Mouse (Mus musculus) natural killer cell, adult 2 months (primary cell): ENCODE results near the gene Cfap74.
"Not testable (repeated sequence)": the region's sequence is repeated elsewhere in the genome, so short reads cannot be mapped to it uniquely, and the experiment has no call there.

Source experiments
- DNase-seq, 2 experiments: peaks; one replicate each; pipeline ENCODE4 v3.0.0; 2022; ENCODE audit warnings: low spot score in 2 of 2

Cfap74 gene

DNA sequence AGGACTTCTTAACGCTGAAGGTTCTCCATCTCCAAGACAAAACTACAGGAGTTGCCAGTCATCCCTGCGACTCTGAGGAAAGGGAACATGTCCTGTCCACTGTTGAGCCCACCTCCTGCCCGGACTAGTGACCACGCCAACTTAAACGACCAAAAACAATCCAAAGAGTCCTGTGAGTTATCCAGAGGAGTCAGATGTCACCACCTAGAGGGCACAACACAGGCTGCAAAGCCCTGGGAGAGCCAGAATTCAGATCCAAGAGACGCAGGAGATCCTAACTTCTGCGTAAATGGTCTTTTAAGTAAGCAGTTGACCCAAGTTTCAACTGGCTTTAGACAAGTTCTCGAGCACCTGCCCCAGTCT is 314 bp upstream of the Cfap74 start:
- no peak for DNase-seq

DNA sequence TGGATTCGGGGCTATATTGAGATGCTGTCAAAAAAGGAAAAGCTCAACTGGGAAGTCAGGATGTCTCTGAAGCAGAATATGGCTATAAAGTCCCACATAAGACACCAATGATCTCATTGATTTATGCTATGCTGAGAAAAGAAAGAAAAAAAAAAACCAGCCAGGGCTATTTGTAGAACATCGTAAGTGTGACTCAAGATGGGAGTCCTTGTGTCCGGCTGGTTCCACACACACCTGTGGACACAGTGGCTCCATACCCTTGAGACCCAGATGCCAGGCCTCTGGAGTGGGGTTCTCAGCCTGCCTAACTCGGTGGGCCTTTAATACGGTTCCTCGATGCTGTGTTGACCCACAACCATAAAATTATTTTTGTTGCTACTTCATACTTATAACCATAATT is 3.1 kb downstream of the Cfap74 start:
- no peak for DNase-seq

DNA sequence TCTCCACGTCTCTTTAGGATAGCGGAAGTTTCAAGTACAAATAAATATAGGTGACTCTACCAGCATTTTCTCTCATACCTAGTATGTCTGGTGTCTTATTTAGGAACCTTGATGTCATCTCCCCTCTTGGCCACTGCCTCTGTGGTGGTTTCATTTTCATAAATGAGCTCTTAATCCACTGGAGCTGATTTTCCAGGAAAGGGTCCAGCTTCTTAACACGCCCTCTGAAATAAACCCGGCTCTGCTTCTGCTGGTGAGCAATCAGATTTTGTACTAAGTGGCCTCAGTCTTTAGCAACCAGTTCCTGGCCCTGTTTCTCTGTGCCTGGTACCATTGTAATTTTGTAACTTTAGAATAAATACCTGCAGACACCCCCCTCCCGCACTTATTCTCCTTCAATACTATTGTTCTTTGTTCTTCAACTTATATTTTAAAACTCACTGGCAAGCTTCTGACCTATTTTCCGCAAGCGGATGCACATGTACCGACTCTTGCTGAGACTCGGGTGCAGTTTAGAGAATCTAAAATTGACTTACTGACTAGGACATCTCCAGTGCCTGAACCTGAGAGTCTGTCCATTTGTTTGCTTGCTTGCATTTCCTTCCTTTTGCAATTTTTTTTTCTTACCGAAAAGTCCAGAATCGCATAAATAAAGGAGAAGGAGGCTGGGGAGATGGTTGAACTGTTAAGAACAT is 4.8 kb downstream of the Cfap74 start:
- no peak for DNase-seq

DNA sequence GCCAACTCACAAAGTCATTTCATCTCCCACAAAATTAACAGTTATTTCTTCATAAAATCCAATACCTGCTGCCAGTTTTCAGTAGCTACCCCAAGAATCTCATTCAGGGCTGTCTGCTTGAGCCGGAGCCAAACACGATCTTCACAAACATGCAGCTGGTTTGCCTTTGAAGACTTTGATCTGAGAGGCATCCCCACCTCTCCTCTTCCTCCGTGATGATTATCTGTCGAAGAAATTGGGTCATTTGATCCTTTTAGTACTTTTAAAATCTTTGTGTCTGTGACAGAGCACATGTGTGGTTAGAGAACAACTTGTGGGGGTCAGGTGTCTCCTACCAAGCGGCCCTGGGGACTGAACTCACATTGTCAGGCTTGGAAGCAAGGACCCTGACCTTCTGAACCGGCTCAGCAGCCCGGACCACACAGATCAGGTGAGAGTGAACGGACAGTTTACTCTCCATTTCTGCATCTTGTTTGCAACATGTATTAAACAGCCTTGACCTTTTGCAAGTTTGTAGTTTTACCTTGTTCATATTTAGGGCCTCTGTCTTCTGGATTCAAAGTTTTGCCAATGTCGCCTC is 5.8 kb downstream of the Cfap74 start:
- DNase-seq = no peak

DNA sequence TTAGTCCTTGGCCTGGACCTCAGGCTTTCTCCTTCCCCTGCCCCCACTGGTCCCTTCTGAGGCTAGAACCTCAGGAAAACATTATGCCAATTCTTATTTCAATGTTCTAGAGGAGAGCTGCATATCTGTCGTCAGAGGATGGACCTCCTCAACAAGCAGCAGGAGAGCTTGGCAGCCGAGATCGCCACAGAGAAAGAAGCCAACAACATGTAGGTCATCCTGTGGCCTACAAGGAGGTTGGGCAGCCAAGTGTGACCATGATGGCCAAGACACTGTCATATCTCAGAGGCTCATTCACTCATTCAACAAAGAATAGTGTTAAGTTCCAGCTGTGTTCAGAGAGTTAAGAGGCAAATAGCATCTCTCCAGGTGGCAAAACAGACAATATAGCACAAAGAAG is 11.1 kb downstream of the Cfap74 start:
- no peak for DNase-seq

DNA sequence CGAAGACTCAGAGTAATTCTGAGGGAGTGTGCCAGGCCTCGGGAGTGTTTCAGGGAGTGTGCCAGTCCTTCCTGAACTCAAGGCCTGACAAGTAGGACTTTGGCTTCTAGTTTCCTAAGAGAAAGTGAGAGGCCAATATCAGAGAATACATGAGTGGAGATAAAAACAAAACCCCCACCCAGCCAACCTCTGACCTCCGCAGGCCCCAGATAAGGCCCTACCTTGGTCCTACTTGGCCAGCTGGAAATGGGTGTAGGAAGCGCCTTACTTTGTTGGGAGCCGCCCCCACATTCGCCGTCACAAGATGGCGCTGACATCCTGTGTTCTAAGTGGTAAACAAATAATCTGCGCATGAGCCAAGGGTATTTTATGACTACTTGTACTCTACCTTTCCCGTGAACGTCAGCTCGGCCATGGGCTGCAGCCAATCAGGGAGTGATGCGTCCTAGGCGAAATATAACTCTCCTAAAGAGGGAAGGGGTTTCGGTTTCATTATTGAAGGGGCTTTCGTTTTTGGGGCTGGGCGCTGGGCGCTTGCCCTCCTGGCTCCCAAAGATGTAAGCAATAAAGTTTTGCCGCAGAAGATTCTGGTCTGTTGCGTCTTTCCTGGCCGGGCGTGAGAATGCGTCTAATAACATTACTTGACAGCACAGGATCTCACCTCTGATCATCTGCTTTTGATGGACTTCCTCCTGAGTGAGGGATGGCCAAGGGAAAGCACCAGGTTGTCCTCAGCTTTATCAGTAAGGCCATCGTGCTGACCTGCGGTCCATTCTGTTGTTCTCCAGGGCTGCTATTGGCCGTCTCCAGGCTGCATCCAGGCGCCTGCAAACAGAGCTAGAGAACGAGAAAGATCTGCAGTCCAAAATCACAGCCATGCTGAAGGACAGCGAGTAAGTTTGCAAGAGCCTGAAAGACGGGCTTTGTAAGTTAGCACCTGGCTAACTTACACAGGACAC is 12.7 kb downstream of the Cfap74 start:
- not testable (repeated sequence) for DNase-seq

DNA sequence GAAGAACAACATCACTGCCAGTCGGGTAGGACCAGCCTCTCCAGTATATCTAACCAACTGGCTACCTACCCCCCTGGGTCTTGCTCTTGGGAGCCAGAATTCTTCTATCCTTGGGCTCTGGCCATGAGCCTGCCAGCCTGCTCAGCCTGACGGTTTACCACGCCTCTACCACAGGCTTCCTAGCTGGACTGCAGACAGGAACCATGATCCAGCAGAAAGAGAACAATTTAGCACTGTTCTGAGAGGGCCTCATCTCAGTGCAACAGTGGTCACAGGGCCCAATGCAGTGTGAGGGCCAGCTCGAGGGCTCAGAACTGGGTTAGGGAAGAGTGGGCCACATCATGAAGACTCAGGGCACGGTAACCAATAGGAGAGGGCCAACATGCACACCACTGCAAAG is 15.0 kb downstream of the Cfap74 start:
- DNase-seq = no peak

DNA sequence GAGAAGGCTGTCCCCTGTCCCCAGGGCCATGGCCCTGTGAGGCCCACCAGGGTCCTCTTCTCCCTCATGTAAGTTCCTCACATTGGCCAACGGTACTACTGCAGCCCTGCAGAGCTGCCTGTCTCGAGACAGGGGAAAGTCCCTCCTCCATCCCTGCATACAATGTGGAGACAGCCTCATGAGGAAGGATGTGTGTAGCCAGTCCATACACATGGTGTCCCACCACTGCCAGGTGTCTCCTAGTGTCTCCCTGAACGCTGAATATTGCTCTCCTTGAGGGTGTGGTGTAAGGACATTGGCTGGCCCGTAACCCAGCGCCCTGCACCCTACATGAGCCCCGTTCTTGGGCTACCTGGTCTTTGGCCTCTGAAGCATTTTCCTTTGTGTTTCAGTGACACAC is 17.3 kb downstream of the Cfap74 start:
- DNase-seq = no peak

DNA sequence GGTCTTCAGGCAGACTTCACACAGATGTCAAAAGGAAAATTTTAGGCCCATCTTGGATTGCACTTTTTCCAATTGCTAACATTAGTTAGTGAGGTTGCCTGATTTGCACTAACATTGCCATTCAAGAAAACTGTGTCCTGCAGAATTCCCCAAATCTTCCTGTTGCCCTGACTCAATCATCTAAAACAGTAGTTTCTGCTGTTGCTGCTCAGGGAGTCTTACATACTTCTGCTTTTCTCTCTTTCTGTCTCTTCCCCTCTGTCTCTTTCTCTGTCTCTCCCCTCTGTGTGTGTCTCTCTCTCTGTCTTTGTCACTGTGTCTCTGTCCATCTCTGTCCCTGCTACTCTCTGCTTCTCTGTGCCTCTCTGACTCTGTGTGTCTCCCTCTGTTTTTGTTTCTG is 19.5 kb downstream of the Cfap74 start:
- no peak for DNase-seq

DNA sequence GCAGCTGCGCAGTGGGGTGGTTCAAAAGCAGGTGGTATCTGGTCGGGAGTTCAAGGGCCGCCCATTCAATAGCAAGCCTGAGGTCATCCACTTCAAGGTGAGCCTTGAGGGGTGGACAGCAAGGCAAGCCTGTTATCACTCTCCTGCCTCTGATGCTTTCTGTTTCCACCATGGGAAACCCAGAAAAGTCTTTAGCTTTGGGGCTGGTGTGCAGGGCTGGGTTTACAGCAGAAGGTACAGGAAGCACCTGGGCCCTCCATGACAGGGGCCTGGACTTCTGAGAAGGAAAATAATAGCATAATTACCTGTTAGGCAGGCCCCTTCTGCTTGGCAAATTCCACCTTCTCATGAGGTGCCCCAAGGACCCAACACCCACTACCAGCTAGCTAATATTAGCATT is 20.2 kb downstream of the Cfap74 start:
- no peak for DNase-seq

DNA sequence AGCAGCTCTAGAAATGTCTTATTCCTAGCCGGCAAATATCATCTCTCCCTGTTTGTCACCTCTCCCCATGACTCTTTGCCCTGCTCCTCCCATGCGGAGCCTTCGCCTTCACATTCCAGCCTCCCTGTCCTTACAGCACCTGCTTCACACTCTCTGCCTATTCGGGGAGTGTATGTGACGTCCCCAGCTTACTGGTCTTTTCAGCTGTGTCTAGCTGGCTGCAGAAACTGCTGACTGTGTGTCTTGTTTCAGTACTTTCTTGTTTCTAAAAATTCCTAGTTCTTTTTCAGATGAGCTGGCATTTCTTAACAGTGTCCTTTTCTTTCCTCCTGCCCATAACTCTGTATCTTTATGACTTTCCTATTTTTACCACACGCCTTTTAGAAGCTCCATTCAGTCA is 23.4 kb downstream of the Cfap74 start:
- no peak for DNase-seq

DNA sequence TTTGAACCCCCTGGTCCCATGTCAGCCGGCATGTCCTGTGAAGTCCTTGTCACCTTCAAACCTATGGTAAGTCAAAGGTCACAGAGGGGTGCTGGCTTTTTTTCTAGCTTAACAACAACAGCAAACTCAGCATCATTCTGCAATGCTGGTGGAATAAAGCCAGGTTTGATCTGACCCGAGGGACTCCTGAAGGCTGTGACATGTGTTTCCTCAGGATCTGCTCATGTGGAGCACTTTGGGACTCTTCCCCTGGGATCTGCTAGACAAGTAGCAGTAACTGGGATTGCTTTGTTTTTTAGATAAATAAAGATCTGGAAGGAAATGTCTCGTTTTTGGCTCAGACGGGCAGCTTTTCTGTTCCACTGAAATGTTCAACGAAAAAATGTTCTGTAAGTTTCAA is 25.0 kb downstream of the Cfap74 start:
- DNase-seq = no peak

DNA sequence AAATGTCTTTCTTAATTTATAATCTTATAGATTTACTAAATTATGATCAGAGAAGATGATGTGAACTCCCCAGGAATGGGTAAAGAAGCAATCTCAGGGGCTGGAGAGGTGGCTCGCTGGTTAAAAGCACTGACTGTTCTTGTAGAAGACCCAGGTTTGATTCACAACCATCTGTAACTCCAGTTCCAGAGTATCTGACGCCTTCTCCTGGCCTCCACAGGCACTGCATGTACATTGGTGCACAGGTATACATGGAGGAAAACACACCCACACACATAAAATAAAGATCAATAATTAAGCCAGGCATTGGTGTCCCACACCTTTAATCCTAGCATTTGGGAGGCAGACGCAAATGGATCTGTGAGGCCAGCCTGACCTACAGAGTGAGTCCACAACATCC is 33.8 kb downstream of the Cfap74 start:
- no peak for DNase-seq

DNA sequence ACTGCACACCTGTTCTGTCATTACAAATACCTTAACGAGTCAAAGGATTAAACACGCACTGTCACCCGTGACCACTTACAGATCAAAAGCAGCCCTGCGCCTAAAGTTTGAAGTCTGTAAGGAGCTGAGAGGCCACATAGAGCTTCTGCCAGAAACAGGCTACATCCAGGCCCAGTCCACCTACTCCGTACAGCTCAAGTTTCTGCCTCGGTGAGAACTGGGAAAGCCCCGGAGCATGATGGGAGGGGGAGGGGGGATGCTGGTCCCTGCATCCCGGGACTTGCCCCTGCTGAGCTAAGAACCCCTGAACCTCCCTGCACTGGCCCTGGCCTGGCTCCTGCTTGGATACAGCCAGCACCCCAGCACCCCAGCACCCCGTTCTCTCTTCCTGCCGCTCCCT is 42.6 kb downstream of the Cfap74 start:
- DNase-seq = no peak

DNA sequence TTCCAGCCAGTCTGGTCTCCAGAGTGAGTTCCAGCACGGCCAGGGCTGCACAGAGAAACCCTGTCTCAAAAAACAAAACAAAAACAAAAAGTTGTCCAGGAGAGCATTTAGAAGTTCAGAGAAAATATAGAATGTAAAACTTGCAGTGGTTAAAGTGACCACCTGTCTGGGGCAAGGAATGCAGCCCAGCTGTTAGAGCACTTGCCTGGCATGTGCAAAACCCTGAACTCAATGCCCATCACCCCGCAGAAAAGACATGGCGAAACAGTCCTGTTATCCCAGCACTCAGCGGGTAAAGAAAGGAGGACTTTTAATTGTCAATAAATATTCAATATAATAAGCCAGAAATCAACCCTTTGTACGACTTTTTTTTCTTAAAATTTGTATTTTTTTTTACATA is 49.6 kb downstream of the Cfap74 start:
- DNase-seq = no peak

DNA sequence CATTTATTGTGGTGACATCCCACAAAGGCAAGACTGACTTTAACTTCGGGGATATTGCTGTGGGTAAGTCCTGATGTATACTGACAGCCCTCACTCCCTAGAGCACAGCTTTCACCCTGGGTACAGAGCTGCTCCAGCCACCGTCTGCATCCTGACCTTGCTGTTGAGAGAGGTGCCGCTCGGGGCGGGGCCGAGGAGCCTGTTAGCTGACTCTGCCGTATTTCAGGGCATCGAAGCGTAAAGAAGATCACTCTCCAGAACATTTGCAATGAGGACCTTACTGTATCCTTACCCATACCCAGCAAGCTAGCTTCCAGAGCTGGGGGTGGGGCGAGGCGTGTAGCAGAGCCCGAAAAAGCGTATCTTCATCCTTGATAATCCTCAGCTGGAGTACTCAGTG is 54.1 kb downstream of the Cfap74 start:
- no peak for DNase-seq

DNA sequence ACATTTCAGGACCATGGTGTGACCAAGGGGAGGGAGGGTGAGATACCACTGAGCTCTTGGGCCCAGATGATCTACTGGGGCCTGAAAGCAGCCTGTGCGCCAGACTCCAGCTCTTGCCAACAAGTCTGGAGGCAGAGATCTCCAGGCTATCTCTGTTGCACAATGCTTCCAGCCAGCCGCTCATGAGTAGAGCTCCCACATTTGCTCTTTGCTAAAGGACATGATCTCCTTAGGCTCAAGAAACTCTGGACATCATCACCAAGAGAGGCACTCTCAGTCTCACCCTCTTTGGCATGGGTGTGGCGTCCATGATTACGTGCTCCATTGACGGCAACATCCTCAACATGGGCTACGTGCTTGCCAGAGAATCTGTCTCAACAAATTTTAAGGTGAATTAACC is 54.6 kb downstream of the Cfap74 start:
- no peak for DNase-seq

DNA sequence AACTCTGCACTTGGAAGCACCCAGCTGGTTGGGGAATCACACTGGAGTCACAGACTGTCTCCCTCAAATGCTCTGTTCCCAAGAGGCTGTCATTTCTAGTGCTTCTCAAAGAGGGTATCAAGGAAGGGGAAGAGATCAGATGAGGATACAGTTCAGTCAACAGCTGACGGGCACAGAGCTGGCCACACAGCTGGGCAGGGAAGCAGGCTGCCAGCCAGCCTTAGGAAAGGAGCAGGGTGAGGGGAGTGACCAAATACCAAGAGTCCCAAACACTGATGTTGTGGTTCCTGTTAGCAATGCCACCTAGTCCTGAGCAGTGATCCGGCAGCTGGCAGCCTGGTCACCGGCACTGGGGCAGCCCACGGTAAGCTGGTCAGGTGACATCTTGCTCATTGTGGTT is 55.1 kb downstream of the Cfap74 start:
- no peak for DNase-seq

DNA sequence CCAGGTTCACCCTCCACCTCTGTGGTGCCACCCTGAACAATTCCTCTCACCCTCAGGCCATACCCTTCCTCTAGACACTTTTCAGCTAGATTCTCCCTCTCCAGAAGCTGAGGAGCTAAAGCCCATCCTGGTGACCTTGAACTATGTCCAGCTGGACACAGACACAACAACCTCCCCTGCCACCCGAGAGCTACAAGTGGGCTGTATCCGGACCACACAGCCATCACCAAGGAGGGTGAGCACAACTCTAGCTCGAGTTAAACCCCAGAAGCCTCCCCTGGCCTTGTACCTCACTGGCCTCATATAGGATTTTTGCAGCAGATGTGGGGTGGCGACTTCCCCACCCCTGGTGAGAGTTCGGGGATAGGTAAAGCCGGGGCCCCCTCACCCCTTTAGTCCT is 56.6 kb downstream of the Cfap74 start:
- DNase-seq = no peak

DNA sequence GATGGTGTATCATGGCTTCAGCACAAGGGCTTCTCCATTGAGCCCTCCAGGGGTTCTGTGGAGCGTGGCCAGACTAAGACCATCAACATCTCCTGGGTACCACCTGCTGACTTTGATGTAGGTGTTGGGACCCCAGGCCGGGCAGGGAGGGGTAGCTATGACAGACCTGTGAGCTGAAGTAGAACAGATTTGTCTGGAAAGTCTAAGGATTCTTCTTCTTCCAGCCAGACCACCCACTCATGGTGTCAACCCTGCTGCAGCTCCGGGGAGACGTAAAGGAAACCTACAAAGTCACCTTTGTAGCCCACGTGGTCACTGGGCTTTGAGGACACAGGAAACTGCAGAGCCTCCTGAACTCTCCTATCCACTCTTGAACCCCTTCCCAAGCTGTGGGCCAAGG is 57.1 kb downstream of the Cfap74 start:
- DNase-seq = no peak

DNA sequence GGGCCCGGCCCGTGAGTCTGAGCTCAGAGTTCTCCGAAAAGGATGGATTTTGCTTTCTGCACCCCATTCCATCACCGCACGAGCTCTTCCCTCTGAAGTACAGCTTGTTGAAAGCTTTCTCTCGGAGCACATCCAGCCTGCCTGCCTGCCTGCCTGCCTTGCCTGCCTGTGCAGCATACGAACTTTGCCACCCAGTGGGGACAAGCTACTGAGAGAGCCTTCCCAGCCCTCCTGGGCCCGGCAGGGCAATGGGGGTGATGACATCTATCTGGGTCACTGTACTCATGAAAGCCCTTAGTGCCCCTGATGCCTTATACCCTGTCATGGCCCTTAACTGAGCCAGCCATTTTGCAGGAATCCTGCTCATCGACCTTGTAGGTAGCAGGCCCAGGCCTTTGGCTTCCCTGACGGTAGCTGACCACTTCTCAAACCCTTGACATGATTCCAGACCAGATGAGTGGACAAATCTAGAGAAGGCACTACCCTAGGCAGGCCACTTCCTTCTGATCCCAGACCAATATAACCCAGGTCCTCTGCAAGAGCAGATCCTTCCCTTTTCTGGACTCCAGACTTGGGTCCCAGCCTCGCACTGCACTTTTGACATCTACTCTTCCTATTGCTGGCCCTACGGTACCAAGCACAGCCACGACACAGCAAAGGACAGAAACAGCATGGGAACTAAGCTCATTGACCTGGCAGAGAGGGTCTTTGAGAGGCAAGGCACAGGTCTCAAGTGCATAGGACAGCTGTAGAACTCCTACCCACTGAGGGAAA is 58.4 kb downstream of the Cfap74 start:
- no peak for DNase-seq

DNA sequence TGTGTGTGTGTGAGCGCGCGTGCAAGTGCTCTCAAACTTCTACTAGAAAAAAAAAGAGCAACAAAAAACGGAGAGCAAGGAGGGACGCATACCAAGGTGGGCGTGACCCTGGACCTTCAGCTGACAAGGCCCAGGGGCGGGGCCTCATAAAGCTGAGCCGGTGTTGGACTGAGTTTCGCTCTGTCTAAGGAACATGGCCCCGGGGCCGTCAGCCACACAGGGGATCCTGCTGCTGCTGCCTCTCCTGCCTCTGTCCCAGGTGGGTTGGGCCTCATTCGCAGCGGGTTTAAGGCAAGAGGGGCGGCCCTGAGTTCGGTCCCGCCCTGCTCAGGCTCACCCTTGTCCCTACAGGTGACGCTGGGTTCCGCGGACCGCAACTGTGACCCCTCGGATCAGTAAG is 60.0 kb downstream of the Cfap74 start, which contains the start of gene Tmem52:
Gene Tmem52, plus strand, starts transcription at position 163 of the 400 bp plus-strand sequence.
- peak in 1 of 2 experiments; percentile 28 for DNase-seq
